Mouse (Mus musculus) embryonic facial prominence, embryonic 10.5 days (tissue): ENCODE data around the gene Cfap74. TPM values are rescaled to one million over a fixed set of nuclear protein-coding genes. Genes with fewer than 3 reads are reported as not detected.
"Not testable (repeated sequence)": the region's sequence is repeated elsewhere in the genome, so short reads cannot be mapped to it uniquely, and the experiment has no call there.

ENCODE experiments used
- DNase-seq: peaks from one replicate; pipeline ENCODE4 v3.0.0-alpha.2; 2017; ENCODE audit warnings: low spot score
- H3K27ac ChIP-seq: fragments of 300-500 bp; sonication (generic); replicated peaks from 2 replicates; pipeline ENCODE4 v1.5.1; 2016; ENCODE audit warnings: mild to moderate bottlenecking
- H3K27me3 ChIP-seq: fragments of 300-500 bp; sonication (generic); replicated peaks from 2 replicates; pipeline ENCODE4 v1.6.1; 2016; ENCODE audit warnings: low read depth, mild to moderate bottlenecking; ENCODE audit not compliant: poor library complexity, severe bottlenecking
- H3K36me3 ChIP-seq: fragments of 300-500 bp; sonication (generic); replicated peaks from 2 replicates; pipeline ENCODE4 v1.6.1; 2016; ENCODE audit warnings: mild to moderate bottlenecking, moderate library complexity
- H3K4me1 ChIP-seq: fragments of 300-500 bp; sonication (generic); 2 replicates; pipeline ENCODE4 v1.6.1; 2016
- H3K4me3 ChIP-seq: fragments of 300-500 bp; sonication (generic); 2 replicates; pipeline ENCODE4 v1.5.1; 2016; ENCODE audit warnings: mild to moderate bottlenecking, moderate library complexity
- H3K9me3 ChIP-seq: fragments of 300-500 bp; sonication (generic); 2 replicates; pipeline ENCODE4 v1.6.1; 2016; ENCODE audit warnings: mild to moderate bottlenecking
- WGBS: fragments of 180-500 bp; shearing (Covaris S2); methylation state at CpG from one replicate; pipeline ENCODE4 v1.1.7; 2016; 5-methylcytosine and 5-hydroxymethylcytosine counted together
- polyA plus RNA-seq: library from polyadenylated mRNA; unstranded; fragments of >200 nt; fragmentation: Nextera tagmentation; extraction: Ambion mirVana; gene quantifications from 2 replicates; pipeline ENCODE4 v1.2.1, GENCODE M21; 2016

Gene Cfap74
- polyA plus RNA-seq, 1 experiment from 2014 or later: 6.7 TPM

- Histone ChIP-seq H3K9me3 (no peaks in the 10 kb centered on the region), H3K36me3 (peaks cover 8% of the 10 kb centered on the region; the same call in 1 of the 2 replicates), H3K4me1 (peaks cover 8% of the 10 kb centered on the region), H3K4me3 (no peak overlapping the region), H3K27me3 (no peaks in the 10 kb centered on the region), H3K27ac (no peak overlapping the region)
- no peak for DNase-seq
- 90% methylated on average over 11 of the region's 11 CpGs for WGBS
These were observed 4.8 kb downstream of the Cfap74 start for GRCm38 (mm10) chr4:155413641-155414335.

DNA sequence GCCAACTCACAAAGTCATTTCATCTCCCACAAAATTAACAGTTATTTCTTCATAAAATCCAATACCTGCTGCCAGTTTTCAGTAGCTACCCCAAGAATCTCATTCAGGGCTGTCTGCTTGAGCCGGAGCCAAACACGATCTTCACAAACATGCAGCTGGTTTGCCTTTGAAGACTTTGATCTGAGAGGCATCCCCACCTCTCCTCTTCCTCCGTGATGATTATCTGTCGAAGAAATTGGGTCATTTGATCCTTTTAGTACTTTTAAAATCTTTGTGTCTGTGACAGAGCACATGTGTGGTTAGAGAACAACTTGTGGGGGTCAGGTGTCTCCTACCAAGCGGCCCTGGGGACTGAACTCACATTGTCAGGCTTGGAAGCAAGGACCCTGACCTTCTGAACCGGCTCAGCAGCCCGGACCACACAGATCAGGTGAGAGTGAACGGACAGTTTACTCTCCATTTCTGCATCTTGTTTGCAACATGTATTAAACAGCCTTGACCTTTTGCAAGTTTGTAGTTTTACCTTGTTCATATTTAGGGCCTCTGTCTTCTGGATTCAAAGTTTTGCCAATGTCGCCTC is 5.8 kb downstream of the Cfap74 start:
- Histone ChIP-seq H3K4me1 (peaks cover 4% of the 10 kb centered on the region), H3K27me3 (no peaks in the 10 kb centered on the region), H3K9me3 (no peaks in the 10 kb centered on the region), H3K27ac (no peak overlapping the region), H3K4me3 (no peak overlapping the region), H3K36me3 (peaks cover 17% of the 10 kb centered on the region; the same call in 1 of the 2 replicates)
- WGBS: 84% methylated on average over 9 of the region's 9 CpGs
- DNase-seq: no peak

DNA sequence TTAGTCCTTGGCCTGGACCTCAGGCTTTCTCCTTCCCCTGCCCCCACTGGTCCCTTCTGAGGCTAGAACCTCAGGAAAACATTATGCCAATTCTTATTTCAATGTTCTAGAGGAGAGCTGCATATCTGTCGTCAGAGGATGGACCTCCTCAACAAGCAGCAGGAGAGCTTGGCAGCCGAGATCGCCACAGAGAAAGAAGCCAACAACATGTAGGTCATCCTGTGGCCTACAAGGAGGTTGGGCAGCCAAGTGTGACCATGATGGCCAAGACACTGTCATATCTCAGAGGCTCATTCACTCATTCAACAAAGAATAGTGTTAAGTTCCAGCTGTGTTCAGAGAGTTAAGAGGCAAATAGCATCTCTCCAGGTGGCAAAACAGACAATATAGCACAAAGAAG is 11.1 kb downstream of the Cfap74 start:
- Histone ChIP-seq H3K27ac (no peak overlapping the region), H3K4me1 (no peaks in the 10 kb centered on the region), H3K27me3 (no peaks in the 10 kb centered on the region), H3K4me3 (no peak overlapping the region), H3K36me3 (peaks cover 38% of the 10 kb centered on the region), H3K9me3 (no peaks in the 10 kb centered on the region)
- WGBS: 88% methylated on average over 3 of the region's 3 CpGs
- no peak for DNase-seq

- H3K4me3 ChIP-seq, H3K27ac ChIP-seq, H3K9me3 ChIP-seq, H3K4me1 ChIP-seq, DNase-seq, H3K27me3 ChIP-seq: not testable (repeated sequence)
- 87% methylated on average over 22 of the region's 30 CpGs for WGBS
- peaks cover 38% of the 10 kb centered on the region for H3K36me3 ChIP-seq
These were observed 12.7 kb downstream of the Cfap74 start for GRCm38 (mm10) chr4:155421412-155422370.

DNA sequence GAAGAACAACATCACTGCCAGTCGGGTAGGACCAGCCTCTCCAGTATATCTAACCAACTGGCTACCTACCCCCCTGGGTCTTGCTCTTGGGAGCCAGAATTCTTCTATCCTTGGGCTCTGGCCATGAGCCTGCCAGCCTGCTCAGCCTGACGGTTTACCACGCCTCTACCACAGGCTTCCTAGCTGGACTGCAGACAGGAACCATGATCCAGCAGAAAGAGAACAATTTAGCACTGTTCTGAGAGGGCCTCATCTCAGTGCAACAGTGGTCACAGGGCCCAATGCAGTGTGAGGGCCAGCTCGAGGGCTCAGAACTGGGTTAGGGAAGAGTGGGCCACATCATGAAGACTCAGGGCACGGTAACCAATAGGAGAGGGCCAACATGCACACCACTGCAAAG is 15.0 kb downstream of the Cfap74 start:
- Histone ChIP-seq H3K27me3 (no peaks in the 10 kb centered on the region), H3K36me3 (peaks cover 29% of the 10 kb centered on the region), H3K9me3 (no peaks in the 10 kb centered on the region), H3K4me1 (no peaks in the 10 kb centered on the region), H3K27ac (no peak overlapping the region), H3K4me3 (no peak overlapping the region)
- no peak for DNase-seq
- WGBS: 87% methylated on average over 5 of the region's 5 CpGs

DNA sequence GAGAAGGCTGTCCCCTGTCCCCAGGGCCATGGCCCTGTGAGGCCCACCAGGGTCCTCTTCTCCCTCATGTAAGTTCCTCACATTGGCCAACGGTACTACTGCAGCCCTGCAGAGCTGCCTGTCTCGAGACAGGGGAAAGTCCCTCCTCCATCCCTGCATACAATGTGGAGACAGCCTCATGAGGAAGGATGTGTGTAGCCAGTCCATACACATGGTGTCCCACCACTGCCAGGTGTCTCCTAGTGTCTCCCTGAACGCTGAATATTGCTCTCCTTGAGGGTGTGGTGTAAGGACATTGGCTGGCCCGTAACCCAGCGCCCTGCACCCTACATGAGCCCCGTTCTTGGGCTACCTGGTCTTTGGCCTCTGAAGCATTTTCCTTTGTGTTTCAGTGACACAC is 17.3 kb downstream of the Cfap74 start:
- H3K4me3 ChIP-seq: no peak overlapping the region
- WGBS: 82% methylated on average over 6 of the region's 6 CpGs
- peaks cover 6% of the 10 kb centered on the region; the same call in 1 of the 2 replicates for H3K36me3 ChIP-seq
- H3K27ac ChIP-seq: no peak overlapping the region
- H3K4me1 ChIP-seq: no peaks in the 10 kb centered on the region
- no peaks in the 10 kb centered on the region for H3K27me3 ChIP-seq
- no peaks in the 10 kb centered on the region for H3K9me3 ChIP-seq
- no peak for DNase-seq

DNA sequence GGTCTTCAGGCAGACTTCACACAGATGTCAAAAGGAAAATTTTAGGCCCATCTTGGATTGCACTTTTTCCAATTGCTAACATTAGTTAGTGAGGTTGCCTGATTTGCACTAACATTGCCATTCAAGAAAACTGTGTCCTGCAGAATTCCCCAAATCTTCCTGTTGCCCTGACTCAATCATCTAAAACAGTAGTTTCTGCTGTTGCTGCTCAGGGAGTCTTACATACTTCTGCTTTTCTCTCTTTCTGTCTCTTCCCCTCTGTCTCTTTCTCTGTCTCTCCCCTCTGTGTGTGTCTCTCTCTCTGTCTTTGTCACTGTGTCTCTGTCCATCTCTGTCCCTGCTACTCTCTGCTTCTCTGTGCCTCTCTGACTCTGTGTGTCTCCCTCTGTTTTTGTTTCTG is 19.5 kb downstream of the Cfap74 start:
- H3K27ac ChIP-seq: no peak overlapping the region
- no peak for DNase-seq
- H3K9me3 ChIP-seq: no peaks in the 10 kb centered on the region
- H3K36me3 ChIP-seq: 0 out of 2 replicates have a peak, but pooled peaks cover 4% of the 10 kb centered on the region
- no peaks in the 10 kb centered on the region for H3K27me3 ChIP-seq
- no peaks in the 10 kb centered on the region for H3K4me1 ChIP-seq
- no peak overlapping the region for H3K4me3 ChIP-seq

DNA sequence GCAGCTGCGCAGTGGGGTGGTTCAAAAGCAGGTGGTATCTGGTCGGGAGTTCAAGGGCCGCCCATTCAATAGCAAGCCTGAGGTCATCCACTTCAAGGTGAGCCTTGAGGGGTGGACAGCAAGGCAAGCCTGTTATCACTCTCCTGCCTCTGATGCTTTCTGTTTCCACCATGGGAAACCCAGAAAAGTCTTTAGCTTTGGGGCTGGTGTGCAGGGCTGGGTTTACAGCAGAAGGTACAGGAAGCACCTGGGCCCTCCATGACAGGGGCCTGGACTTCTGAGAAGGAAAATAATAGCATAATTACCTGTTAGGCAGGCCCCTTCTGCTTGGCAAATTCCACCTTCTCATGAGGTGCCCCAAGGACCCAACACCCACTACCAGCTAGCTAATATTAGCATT is 20.2 kb downstream of the Cfap74 start:
- Histone ChIP-seq H3K27ac (no peak overlapping the region), H3K36me3 (0 out of 2 replicates have a peak, but pooled peaks cover under 1% of the 10 kb centered on the region), H3K27me3 (no peaks in the 10 kb centered on the region), H3K4me3 (no peak overlapping the region), H3K9me3 (no peaks in the 10 kb centered on the region), H3K4me1 (no peaks in the 10 kb centered on the region)
- no peak for DNase-seq
- 91% methylated on average over 3 of the region's 3 CpGs for WGBS

DNA sequence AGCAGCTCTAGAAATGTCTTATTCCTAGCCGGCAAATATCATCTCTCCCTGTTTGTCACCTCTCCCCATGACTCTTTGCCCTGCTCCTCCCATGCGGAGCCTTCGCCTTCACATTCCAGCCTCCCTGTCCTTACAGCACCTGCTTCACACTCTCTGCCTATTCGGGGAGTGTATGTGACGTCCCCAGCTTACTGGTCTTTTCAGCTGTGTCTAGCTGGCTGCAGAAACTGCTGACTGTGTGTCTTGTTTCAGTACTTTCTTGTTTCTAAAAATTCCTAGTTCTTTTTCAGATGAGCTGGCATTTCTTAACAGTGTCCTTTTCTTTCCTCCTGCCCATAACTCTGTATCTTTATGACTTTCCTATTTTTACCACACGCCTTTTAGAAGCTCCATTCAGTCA is 23.4 kb downstream of the Cfap74 start:
- Histone ChIP-seq H3K27ac (no peak overlapping the region), H3K4me3 (no peak overlapping the region), H3K36me3 (no peaks in the 10 kb centered on the region), H3K27me3 (no peaks in the 10 kb centered on the region), H3K9me3 (no peaks in the 10 kb centered on the region), H3K4me1 (no peaks in the 10 kb centered on the region)
- no peak for DNase-seq
- WGBS: 89% methylated on average over 6 of the region's 6 CpGs

DNA sequence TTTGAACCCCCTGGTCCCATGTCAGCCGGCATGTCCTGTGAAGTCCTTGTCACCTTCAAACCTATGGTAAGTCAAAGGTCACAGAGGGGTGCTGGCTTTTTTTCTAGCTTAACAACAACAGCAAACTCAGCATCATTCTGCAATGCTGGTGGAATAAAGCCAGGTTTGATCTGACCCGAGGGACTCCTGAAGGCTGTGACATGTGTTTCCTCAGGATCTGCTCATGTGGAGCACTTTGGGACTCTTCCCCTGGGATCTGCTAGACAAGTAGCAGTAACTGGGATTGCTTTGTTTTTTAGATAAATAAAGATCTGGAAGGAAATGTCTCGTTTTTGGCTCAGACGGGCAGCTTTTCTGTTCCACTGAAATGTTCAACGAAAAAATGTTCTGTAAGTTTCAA is 25.0 kb downstream of the Cfap74 start:
- H3K27ac ChIP-seq: no peak overlapping the region
- no peaks in the 10 kb centered on the region for H3K9me3 ChIP-seq
- DNase-seq: no peak
- no peaks in the 10 kb centered on the region for H3K4me1 ChIP-seq
- H3K27me3 ChIP-seq: no peaks in the 10 kb centered on the region
- 79% methylated on average over 5 of the region's 5 CpGs for WGBS
- no peaks in the 10 kb centered on the region for H3K36me3 ChIP-seq
- no peak overlapping the region for H3K4me3 ChIP-seq

DNA sequence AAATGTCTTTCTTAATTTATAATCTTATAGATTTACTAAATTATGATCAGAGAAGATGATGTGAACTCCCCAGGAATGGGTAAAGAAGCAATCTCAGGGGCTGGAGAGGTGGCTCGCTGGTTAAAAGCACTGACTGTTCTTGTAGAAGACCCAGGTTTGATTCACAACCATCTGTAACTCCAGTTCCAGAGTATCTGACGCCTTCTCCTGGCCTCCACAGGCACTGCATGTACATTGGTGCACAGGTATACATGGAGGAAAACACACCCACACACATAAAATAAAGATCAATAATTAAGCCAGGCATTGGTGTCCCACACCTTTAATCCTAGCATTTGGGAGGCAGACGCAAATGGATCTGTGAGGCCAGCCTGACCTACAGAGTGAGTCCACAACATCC is 33.8 kb downstream of the Cfap74 start:
- no peak for DNase-seq
- Histone ChIP-seq H3K27me3 (no peaks in the 10 kb centered on the region), H3K36me3 (no peaks in the 10 kb centered on the region), H3K4me3 (no peak overlapping the region), H3K9me3 (no peaks in the 10 kb centered on the region), H3K4me1 (no peaks in the 10 kb centered on the region), H3K27ac (no peak overlapping the region)
- 74% methylated on average over 3 of the region's 3 CpGs for WGBS

GRCm38 (mm10) chr4:155451597-155451996 is 42.6 kb downstream of the Cfap74 start:
- 0 out of 2 replicates have a peak overlapping the region, but pooled peaks have one; percentile 8 for H3K27ac ChIP-seq

More at GRCm38 (mm10) chr4:155451597-155451996, 42.6 kb downstream of the Cfap74 start:
- Histone ChIP-seq H3K27me3 (no peaks in the 10 kb centered on the region; the same call in 1 of the 2 replicates), H3K4me3 (no peak overlapping the region), H3K36me3 (no peaks in the 10 kb centered on the region), H3K9me3 (no peaks in the 10 kb centered on the region), H3K4me1 (peaks cover 4% of the 10 kb centered on the region; the same call in 1 of the 2 replicates)
- 35% methylated on average over 10 of the region's 10 CpGs for WGBS
- peak; percentile 41 for DNase-seq
